Mouse (Mus musculus) bone marrow macrophage, adult 2 months (primary cell): ENCODE measurements around the gene Leng8. TPM values are rescaled to one million over a fixed set of nuclear protein-coding genes. Genes with fewer than 3 reads are reported as not detected.
"Not testable (repeated sequence)": the region's sequence is repeated elsewhere in the genome, so short reads cannot be mapped to it uniquely, and the experiment has no call there.

Experiments used
- H3K27ac ChIP-seq: 2 replicates; pipeline ENCODE4 v1.5.1; 2012; ENCODE audit warnings: low read depth, low read length; ENCODE audit not compliant: insufficient read depth
- H3K4me1 ChIP-seq: 2 replicates; pipeline ENCODE4 v1.6.1; 2012; ENCODE audit warnings: low read length; ENCODE audit not compliant: control insufficient read depth, insufficient read depth
- H3K4me3 ChIP-seq: 2 replicates; pipeline ENCODE4 v1.5.1; 2012; ENCODE audit warnings: mild to moderate bottlenecking, low read length, moderate library complexity; ENCODE audit not compliant: insufficient read depth
- CTCF ChIP-seq: IDR thresholded peaks from 2 replicates; pipeline ENCODE4 v1.5.1; 2012; ENCODE audit warnings: low read depth, mild to moderate bottlenecking, low read length, moderate library complexity
- POLR2A ChIP-seq: IDR thresholded peaks from 2 replicates; pipeline ENCODE4 v1.6.1; 2012; ENCODE audit warnings: mild to moderate bottlenecking, low read depth, low read length, borderline replicate concordance
- polyA plus RNA-seq: library from polyadenylated mRNA; stranded (reverse); fragments of >200 nt; gene quantifications from 2 replicates; pipeline ENCODE4 v1.2.4, GENCODE M21; 2012; ENCODE audit not compliant: missing spikeins, insufficient read depth, insufficient read length

The Leng8 gene
- polyA plus RNA-seq, 1 experiment: 126 TPM

DNA sequence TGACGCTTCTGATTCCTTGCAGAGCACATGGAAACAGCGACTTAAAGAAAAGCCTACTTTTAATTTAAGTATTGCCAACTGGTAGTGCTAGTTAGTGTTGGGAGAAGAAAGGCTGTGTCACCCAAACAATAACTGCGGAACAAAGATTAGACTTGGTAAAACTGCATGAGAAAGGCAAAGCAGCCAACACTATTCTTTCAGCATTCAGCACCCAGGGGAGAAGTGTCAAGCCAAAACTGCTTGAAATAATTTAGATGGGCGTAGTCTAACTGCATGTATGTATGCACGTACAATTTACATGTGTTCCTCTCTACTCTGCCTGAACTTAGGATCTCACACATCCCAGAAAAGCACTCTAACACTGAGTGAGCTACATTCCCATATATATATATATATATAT, 17.5 kb downstream of the Leng8 start:
- Histone ChIP-seq H3K27ac (no peak overlapping the region), H3K4me3 (no peak overlapping the region), H3K4me1 (peaks cover 4% of the 10 kb centered on the region; the same call in 1 of the 2 replicates)
- TF ChIP-seq POLR2A (no peak), CTCF (no peak)

DNA sequence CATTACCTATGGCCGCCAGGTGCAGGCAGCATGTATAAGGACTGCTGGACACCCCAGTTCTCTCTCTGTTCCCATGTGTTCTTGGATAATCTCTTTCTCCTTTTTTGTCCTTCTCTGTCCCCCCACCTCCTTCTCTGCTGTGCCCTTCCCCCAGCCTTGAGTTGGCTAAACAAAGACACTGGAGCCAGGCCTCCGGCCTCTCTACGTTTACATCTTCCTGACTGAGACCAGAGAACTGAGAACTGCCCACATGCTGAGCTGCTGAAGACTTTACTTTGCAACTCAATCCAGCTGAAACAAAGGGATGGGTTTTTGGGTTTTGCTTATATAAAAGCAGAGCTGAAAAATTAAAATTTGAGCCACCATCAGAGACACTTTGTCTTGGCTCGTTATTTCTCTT, 18.1 kb downstream of the Leng8 start:
- no peak overlapping the region for H3K4me3 ChIP-seq
- H3K27ac ChIP-seq: no peak overlapping the region

DNA sequence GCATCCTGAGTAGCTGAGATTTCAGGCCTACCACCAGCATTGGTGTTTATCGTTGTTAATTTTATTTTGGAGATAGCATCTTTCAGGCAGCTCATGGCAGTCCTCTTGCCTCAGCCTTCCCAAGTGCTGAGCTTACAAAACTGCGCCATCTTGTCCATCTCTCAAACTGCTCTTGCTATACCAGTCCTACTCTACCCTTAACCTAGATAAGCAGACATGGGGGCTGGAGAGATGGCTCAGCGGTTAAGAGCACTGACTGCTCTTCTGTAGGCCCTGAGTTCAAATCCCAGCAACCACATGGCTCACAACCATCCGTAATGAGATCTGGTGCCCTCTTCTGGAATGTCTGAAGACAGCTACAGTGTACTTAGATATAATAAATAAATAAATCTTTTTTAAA, 24.8 kb downstream of the Leng8 start:
- not testable (repeated sequence) for H3K4me3 ChIP-seq, H3K4me1 ChIP-seq, H3K27ac ChIP-seq

More for the DNA sequence above, 18.1 kb downstream of the Leng8 start:
- no peak for TF ChIP-seq POLR2A
- no peak for TF ChIP-seq CTCF
- peaks cover 4% of the 10 kb centered on the region; the same call in 1 of the 2 replicates for H3K4me1 ChIP-seq

DNA sequence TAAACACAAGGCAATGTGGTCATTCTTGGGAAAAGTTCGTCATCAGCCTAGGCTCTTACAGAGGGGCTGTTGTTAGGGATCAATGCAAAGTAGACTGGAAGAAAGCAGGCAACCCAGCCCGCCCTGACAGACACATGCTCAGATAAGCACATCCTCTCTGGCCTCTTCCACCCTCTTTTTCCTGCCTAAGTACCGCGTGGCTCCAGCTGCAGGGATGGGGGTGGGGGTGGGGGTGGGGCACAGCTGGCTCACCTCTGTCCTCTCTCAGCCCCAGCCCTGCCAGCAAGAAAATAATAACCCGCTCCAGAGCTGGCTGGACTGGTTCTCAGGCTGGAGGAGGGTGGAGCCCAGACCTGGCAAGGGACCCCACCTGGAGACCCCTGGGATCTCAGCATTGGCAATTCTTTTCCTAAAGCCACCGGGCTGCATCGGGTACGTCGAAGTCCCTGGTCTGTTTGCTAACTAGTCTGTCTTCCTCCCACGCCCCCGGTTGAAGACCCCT, 26.8 kb downstream of the Leng8 start:
- H3K4me3 ChIP-seq: no peak overlapping the region
- TF ChIP-seq POLR2A: no peak
- TF ChIP-seq CTCF: no peak
- H3K4me1 ChIP-seq: no peaks in the 10 kb centered on the region
- no peak overlapping the region for H3K27ac ChIP-seq

DNA sequence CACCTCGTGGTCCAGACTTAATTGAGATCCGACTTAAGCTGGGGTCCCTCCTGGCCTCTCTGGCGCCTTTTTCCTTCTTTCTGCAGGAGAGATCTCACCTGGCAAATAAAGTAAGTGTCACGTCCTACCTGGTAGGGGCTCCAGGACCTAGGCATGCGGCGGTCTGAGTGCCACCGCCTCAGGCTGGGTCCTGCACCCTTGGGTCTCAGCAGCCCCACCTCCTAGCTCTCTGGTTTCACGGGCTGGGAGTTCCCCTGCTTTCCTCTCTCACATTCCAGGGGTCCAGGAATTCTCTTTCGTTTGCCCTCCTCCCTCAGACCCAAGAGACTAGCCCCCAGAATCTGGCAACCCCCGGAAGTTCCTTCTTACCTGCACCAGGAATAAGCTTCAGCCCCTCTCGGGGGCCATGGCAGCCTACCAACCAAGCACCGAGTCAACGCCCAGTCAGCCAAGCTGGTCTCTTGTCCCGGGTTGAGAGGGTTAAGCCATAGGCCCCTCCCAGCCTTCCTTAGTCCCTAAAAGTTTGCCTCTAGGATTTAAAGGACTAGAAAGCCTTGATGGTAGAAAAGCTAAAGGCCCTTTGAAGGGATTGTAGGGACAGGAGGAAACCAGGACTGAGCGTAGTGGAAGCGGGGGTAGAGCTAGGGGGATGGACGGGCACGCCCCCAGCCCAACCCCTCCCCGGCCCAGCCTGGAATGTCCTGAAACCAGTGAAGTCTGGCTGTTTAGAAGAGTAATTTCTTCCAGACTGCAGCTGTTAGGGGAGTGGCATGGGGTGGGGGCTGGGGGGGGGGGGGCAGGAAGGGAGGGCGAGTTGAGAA, 27.5 kb downstream of the Leng8 start, which contains the start of gene Cdc42ep5:
Cdc42ep5 (minus strand) TSS at position 771 of the 821 bp plus-strand sequence.
- no peak for TF ChIP-seq POLR2A
- no peak for TF ChIP-seq CTCF
- no peak within 1 kb of the TSS for H3K27ac ChIP-seq
- no peaks in the 10 kb centered on the region for H3K4me1 ChIP-seq
- H3K4me3 ChIP-seq: no peak within 1 kb of the TSS

DNA sequence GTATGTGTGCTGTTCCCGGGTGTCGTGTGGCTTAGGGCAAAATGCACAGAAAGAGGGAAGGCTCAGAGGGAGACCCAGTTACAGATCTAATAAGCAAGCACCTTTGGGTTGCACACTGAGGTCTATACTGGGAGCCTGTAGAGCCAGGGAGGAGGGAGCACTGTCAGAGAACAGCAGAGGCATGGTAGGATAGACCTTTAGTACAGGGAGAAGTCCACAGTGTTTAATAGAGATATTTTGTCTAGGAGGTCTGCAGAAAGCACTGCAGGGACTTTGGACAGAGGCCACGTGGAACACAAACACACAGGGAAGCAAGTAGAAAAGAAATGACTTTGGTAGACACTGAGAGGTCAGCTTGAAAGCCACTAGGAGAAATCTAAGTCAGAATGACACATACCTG, 28.4 kb downstream of the Leng8 start:
- H3K4me1 ChIP-seq: no peaks in the 10 kb centered on the region
- H3K4me3 ChIP-seq: no peak overlapping the region
- no peak for TF ChIP-seq CTCF
- no peak overlapping the region for H3K27ac ChIP-seq

DNA sequence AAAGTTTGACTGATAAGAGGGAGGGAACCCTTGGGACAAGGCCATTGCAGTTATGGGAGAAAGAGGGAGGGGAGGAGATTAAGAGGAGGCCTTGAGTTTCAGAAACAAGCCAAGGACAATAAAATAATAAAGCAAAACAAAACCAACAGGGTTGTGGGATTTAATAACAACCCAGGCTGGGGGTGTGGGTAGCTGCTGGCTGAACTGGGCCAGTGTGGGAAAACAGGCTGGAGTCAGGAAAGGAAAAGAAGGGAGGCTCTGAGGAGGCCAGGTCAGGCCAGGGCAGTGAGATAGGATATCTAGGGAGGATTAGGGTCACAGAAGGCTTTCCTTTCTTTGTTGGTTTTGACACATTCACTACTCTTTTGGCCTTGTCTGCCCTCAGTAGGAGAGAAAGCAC, 30.3 kb downstream of the Leng8 start:
- Histone ChIP-seq H3K4me1 (no peaks in the 10 kb centered on the region), H3K27ac (no peak overlapping the region), H3K4me3 (no peak overlapping the region)
- no peak for TF ChIP-seq CTCF
- no peak for TF ChIP-seq POLR2A

DNA sequence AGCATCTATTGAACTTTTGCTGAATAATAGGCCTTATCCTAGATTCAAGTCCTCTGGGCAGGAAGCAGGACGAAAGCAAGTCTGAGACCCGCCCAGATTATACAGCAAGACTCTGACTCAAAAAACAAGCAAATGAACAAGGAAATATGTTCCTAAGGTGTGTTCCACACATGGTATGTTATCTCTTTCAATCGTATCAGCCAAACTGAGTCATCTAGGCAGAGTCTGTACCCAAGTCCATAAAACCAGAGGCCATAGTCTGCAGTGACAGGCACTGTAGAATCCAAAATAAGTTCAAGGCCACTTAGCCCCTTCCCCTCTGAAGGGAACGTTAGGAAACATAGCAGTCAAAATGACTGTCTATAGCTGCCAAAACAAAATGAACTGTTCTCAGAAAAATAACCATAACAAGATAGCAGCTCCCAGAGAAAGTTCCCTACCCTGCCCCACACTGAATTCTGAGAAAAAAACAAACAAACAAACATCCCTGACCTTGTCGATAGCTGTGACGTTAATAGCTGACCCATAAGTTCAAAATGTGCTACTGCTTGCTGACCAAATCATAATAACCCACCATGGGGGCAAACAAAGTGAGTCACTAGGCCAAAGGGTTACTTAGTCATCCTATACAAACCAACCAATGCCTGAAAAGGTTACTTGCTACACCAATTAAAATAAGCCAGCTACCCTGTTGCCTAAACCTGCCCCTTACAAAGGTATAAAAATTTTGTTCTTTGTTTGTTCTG, 33.5 kb downstream of the Leng8 start:
- Histone ChIP-seq H3K27ac (no peak overlapping the region), H3K4me3 (no peak overlapping the region), H3K4me1 (no peaks in the 10 kb centered on the region)
- no peak for TF ChIP-seq POLR2A
- TF ChIP-seq CTCF: no peak

DNA sequence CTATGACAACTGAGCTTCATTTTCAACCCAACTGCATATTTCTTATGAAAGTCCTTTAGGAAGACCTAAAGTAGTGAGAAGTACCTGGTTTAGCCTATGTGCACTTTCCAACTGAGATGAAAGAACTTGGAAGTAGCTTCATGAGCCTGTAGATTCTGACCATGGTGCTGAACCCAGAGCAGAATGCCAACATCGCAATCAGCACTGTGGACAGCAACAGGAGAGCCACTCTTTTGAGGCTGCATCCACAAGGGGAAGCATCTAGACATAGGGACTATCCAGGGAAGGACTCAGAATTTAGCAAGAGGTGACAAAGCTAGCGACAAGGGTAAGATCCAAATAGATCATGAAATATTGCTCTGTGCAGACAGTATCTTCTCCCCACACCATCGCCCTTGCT, 41.6 kb downstream of the Leng8 start:
- TF ChIP-seq CTCF (no peak), POLR2A (no peak)
- H3K4me1 ChIP-seq: no peaks in the 10 kb centered on the region
- no peak overlapping the region for H3K27ac ChIP-seq
- H3K4me3 ChIP-seq: no peak overlapping the region

Other genes with a start within 250 kb of the Leng8 start
- 25.1 and 34.5 TPM in 2 replicates for gene Gm14548, start 238.9 kb upstream of the Leng8 start, polyA plus RNA-seq
- gene Lilra6, start 221.5 kb upstream of the Leng8 start, polyA plus RNA-seq: 21.8 and 25.7 TPM in 2 replicates
- gene Lair1, start 73.8 kb upstream of the Leng8 start, polyA plus RNA-seq: 116 and 127 TPM in 2 replicates
- gene Ttyh1, start 17.6 kb upstream of the Leng8 start, polyA plus RNA-seq: not detected in 2 replicates
- 3.1 and 3.8 TPM in 2 replicates for gene Leng9, start 13.3 kb downstream of the Leng8 start, polyA plus RNA-seq
- gene Cdc42ep5, start 27.8 kb downstream of the Leng8 start, polyA plus RNA-seq: not detected in 2 replicates
- gene Lilra5, start 100.7 kb downstream of the Leng8 start, polyA plus RNA-seq: 0.63 and 0.78 TPM in 2 replicates
- gene Ncr1, start 200.7 kb downstream of the Leng8 start, polyA plus RNA-seq: not detected in 2 replicates